Mouse (Mus musculus) lung, embryonic 15.5 days (tissue): ENCODE measurements around the gene Mchr1. TPM values are rescaled to one million over a fixed set of nuclear protein-coding genes. Genes with fewer than 3 reads are reported as not detected.

Experiments
- ATAC-seq: fragments of 200-750 bp; cut with Nextera tagmentation; 2 replicates; pipeline ENCODE4 v1.8.0; 2017; ENCODE audit warnings: moderate number of reproducible peaks, borderline replicate concordance; ENCODE audit not compliant: low FRiP score, low TSS enrichment; ENCODE audit errors: extremely low read depth
- H3K27ac ChIP-seq: fragments of 300-500 bp; sonication (generic); 2 replicates; pipeline ENCODE4 v1.5.1; 2015; ENCODE audit warnings: moderate library complexity, mild to moderate bottlenecking, inconsistent platforms
- H3K27me3 ChIP-seq: fragments of 300-500 bp; sonication (generic); 2 replicates; pipeline ENCODE4 v1.6.1; 2015; ENCODE audit warnings: inconsistent platforms
- H3K36me3 ChIP-seq: fragments of 300-500 bp; sonication (generic); 2 replicates; pipeline ENCODE4 v1.6.1; 2015; ENCODE audit warnings: inconsistent platforms
- H3K4me1 ChIP-seq: fragments of 300-500 bp; sonication (generic); 2 replicates; pipeline ENCODE4 v1.6.1; 2015; ENCODE audit warnings: inconsistent platforms
- H3K4me2 ChIP-seq: fragments of 300-500 bp; sonication (generic); 2 replicates; pipeline ENCODE4 v1.6.1; 2015; ENCODE audit warnings: inconsistent platforms, mild to moderate bottlenecking, moderate library complexity
- H3K4me3 ChIP-seq: fragments of 300-500 bp; sonication (generic); 2 replicates; pipeline ENCODE4 v1.5.1; 2015; ENCODE audit warnings: mild to moderate bottlenecking, inconsistent platforms
- H3K9ac ChIP-seq: fragments of 300-500 bp; sonication (generic); 2 replicates; pipeline ENCODE4 v1.6.1; 2015; ENCODE audit warnings: inconsistent platforms
- H3K9me3 ChIP-seq: fragments of 300-500 bp; sonication (generic); 2 replicates; pipeline ENCODE4 v1.6.1; 2016; ENCODE audit warnings: inconsistent platforms
- WGBS: fragments of 180-500 bp; shearing (Covaris S2); methylation state at CpG from one replicate; pipeline ENCODE4 v1.1.7; 2015; 5-methylcytosine and 5-hydroxymethylcytosine counted together
- polyA plus RNA-seq: library from polyadenylated mRNA; unstranded; fragments of >200 nt; fragmentation: Nextera tagmentation; extraction: Ambion mirVana; gene quantifications from 2 replicates; pipeline ENCODE4 v1.2.1, GENCODE M21; 2015

Gene Mchr1
- polyA plus RNA-seq = 1.1 TPM in 2 replicates

DNA sequence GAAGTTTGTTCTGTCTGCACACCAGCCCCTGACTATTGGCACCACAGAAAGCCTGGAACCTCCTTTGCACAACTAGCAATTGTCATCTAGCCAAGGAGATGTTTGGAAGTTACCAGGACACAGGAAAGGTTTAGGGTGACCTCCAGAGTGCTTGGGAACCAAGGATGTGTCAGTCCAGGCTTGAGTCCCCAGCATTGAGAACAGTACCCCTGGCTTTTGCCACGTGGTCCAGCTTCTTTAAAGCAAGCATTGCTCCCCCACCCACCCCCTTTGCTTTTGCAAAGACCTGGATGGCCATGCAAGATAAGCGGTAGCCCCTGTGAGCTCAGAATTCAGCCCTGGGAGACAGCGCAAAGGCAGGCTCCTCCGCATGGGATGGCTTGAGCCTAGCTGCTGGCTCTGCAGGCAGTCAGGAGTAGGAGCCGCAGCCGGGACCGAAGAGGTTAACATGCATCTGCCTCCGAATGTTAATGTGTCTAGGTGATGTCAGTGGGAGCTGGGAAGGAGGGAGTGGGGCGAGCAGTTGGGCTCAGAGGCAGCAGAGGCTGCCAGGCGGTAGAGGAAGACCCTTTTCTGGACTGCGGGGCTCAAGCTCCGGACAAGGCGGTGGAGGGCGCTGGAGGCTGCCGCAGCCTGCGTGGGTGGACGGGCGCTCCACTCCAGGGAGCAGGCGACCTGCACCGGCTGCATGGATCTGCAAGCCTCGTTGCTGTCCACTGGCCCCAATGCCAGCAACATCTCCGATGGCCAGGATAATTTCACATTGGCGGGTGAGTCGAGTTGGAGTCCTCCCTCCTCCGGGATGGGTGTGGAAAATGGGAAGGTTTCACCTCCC, at the start of gene Mchr1:
TSS of gene Mchr1 (plus strand) at position 414 of the 835 bp plus-strand sequence.
- Histone ChIP-seq H3K9ac (no peak within 1 kb of the TSS), H3K27ac (no peak within 1 kb of the TSS), H3K4me1 (peaks cover 7% of the 10 kb centered on the region), H3K9me3 (no peaks in the 10 kb centered on the region), H3K36me3 (no peaks in the 10 kb centered on the region), H3K4me3 (peak within 1 kb of the TSS; percentile 31), H3K27me3 (peaks cover 32% of the 10 kb centered on the region), H3K4me2 (peak within 1 kb of the TSS; percentile 55)
- 2% methylated on average over 25 of the region's 25 CpGs for WGBS
- peak; percentile 78; the same call in 1 of the 2 replicates for ATAC-seq

DNA sequence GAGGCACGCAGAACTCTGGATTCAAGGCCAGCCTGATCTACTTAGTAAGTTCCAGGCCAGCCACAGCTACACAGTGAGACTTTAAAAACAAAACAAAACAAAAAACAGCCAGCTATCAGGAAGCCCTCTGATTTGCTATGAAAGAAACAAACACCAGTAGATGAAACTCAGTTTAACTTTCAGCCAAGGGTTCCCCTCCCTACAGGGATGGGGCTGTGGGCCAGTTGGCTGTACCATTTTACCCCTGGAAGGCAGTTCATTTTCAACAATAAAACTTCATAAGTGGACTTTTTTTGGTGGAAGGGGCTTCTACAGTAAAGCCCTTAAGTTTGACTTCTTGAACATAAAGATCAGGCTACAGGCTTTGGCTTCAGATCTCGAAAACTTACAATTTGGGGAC, 46.2 kb upstream of the Mchr1 start:
- Histone ChIP-seq H3K27ac (no peak overlapping the region), H3K36me3 (no peaks in the 10 kb centered on the region), H3K4me2 (peak overlapping the region; percentile 87), H3K9ac (0 out of 2 replicates have a peak overlapping the region, but pooled peaks have one; percentile 26), H3K27me3 (no peaks in the 10 kb centered on the region), H3K4me3 (peak overlapping the region; percentile 71), H3K4me1 (peaks cover 42% of the 10 kb centered on the region), H3K9me3 (no peaks in the 10 kb centered on the region)
- ATAC-seq = no peak
- WGBS = 88% methylated on average over 2 of the region's 2 CpGs

DNA sequence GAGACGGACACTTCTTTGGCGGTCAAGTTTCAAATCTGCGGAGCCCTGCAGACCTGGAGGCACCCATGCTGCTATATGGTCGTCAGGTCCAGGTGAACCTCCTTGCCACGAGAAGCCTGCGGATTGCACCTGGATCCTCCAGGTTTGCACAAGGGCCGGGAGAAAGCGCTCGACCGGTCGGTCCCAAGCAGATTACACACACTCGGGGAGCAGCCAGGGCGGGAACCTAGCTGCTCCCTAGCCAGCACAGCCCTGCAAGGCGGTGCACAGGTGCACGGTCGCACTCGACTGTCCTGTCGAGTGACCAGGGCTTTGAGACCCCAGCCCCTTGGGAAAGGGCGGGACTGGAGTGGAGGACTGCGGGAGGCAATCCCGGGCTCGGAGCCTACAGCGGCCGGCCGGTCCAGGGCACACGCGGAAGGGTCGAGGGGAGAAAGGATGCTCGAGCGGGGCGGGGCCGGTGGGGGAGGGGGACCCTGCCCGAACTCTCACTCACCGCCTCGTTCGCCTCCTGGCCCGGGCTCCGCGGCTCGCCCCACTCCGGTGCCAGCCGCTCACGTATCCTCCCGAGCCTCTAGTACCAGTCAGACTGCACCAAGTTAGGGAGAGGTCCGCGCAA, 45.2 kb upstream of the Mchr1 start:
- peak overlapping the region; percentile 71 for H3K4me3 ChIP-seq
- H3K9me3 ChIP-seq = no peaks in the 10 kb centered on the region
- under 1% methylated on average over 46 of the region's 46 CpGs for WGBS
- peak overlapping the region; percentile 69 for H3K27ac ChIP-seq
- H3K27me3 ChIP-seq = no peaks in the 10 kb centered on the region
- H3K36me3 ChIP-seq = no peaks in the 10 kb centered on the region
- no peak; the same call in 1 of the 2 replicates for ATAC-seq
- H3K9ac ChIP-seq = peak overlapping the region; percentile 92
- peak overlapping the region; percentile 87 for H3K4me2 ChIP-seq
- peaks cover 42% of the 10 kb centered on the region for H3K4me1 ChIP-seq

DNA sequence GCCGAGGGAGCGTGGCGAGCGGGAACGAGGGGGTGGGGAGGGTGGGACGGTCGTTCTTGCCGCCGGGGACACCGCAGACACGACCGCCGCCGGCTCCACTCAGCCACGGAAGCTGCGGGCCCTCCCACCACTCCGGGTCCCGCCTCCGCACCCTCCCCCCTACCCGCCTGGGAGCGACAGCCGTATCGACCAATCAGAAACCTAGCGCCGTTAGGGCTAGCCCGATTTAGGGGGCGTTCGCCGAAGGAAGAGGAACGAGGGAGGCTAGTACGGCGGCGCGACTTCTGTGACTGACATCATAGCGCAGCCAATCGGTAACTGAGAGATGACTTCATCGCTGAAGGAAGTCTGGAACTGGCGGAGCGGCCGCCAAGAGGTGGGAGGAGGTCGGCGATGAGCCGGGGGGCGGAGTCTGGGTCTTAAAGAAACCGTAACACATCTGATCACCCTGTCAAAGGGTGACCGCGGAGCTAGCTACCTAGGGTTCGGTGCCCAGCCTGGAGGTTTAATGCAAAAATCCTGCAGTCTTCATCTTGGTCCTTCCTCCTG, 44.6 kb upstream of the Mchr1 start, which contains the start of gene Mrtfa:
TSS of gene Mrtfa (minus strand) at position 128 of the 549 bp plus-strand sequence.
- no peaks in the 10 kb centered on the region for H3K27me3 ChIP-seq
- peak; percentile 99 for ATAC-seq
- H3K4me1 ChIP-seq = peaks cover 39% of the 10 kb centered on the region
- no peaks in the 10 kb centered on the region for H3K9me3 ChIP-seq
- peak within 1 kb of the TSS; percentile 92 for H3K9ac ChIP-seq
- H3K4me2 ChIP-seq = peak within 1 kb of the TSS; percentile 87
- under 1% methylated on average over 44 of the region's 48 CpGs for WGBS
- no peaks in the 10 kb centered on the region for H3K36me3 ChIP-seq
- H3K4me3 ChIP-seq = peak within 1 kb of the TSS; percentile 71
- peak within 1 kb of the TSS; percentile 69 for H3K27ac ChIP-seq

DNA sequence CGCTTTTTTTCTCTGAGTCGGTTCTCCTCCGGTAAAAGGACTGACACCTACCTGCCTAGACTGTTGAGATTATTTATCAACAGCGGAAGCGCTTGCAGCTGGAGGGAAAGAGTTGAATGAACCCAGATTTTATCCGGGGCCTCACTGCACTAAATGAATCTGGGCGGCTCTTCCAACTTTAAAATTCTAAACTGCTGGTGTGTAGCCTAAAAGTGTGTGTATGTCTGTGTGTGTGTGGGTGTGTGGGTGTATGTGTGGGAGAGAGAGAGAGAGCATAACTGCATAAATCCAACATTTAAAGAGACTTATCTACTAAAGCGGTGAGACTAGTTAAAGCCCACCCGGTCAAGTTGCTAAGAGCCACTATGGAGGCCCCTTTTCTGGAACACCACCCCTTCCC, 44.0 kb upstream of the Mchr1 start:
- peak overlapping the region; percentile 71 for H3K4me3 ChIP-seq
- 19% methylated on average over 9 of the region's 9 CpGs for WGBS
- no peak for ATAC-seq
- H3K27ac ChIP-seq = peak overlapping the region; percentile 65
- peaks cover 33% of the 10 kb centered on the region for H3K4me1 ChIP-seq
- H3K4me2 ChIP-seq = peak overlapping the region; percentile 64
- no peaks in the 10 kb centered on the region for H3K27me3 ChIP-seq
- H3K36me3 ChIP-seq = no peaks in the 10 kb centered on the region
- no peaks in the 10 kb centered on the region for H3K9me3 ChIP-seq
- H3K9ac ChIP-seq = peak overlapping the region; percentile 61

DNA sequence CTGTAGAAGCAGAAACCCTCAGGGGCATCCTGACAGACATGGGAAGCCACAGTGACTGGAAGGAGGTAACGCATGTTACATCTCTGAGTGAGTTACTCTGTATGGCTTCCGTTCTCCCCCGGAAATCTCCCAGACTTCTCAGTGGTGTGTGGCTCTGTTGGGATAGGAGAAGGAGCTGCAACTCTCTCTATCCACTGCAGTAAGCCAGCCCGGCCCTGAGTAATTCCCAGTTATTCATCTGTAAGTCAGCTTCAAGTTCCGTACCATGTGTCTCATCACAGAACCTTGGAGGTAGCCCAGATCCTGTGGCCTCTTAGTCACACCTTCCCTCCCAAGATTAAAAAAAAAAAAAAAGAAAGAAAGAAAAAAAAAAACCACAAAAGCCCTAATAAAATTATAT, 43.0 kb upstream of the Mchr1 start:
- Histone ChIP-seq H3K36me3 (no peaks in the 10 kb centered on the region), H3K4me3 (no peak overlapping the region), H3K27ac (no peak overlapping the region), H3K27me3 (no peaks in the 10 kb centered on the region), H3K4me2 (no peak overlapping the region), H3K4me1 (peaks cover 26% of the 10 kb centered on the region), H3K9me3 (no peaks in the 10 kb centered on the region), H3K9ac (no peak overlapping the region)
- 83% methylated on average over 5 of the region's 5 CpGs for WGBS
- no peak for ATAC-seq

DNA sequence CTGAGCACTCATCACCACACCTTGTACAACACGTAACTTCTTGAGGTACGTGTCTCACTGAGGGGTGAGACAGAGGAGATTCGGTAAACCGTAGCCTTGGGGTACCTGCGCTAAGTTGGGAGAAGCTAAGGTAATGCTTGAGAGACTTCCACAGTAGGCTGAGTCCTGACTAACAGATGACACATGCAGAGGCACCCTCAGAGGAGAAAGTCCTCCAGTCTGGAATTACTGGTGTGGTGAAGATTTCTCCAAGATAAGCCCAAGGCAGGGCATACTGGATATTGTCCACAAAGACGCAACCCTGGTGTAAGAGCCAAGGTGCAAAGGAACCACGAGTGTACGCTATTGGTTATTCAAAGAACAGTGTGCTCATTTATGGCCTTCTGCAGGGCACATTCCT, 42.4 kb upstream of the Mchr1 start:
- WGBS = 90% methylated on average over 8 of the region's 8 CpGs
- Histone ChIP-seq H3K9ac (no peak overlapping the region), H3K4me3 (no peak overlapping the region), H3K4me1 (peaks cover 22% of the 10 kb centered on the region), H3K4me2 (no peak overlapping the region), H3K9me3 (no peaks in the 10 kb centered on the region), H3K27ac (no peak overlapping the region), H3K27me3 (no peaks in the 10 kb centered on the region), H3K36me3 (no peaks in the 10 kb centered on the region)
- ATAC-seq = no peak

DNA sequence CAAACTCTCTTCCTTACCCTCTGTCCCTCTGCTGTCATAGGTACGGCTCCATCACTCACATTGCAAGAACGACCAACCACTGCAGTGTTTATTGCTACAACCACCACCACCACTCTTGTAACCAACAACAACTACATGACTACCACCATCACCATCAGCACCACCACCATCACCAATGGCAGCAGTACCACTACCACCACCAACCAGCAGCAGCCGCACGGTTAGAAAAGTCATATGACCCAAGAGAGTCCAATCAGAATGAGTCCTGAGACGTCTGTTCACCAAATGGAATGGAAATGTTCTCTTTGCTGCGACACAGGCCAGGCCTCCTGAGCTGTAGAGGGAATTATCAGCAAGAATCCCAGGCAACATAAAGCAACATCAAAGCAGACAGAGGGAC, 40.5 kb upstream of the Mchr1 start:
- Histone ChIP-seq H3K4me3 (no peak overlapping the region), H3K36me3 (no peaks in the 10 kb centered on the region), H3K4me1 (peaks cover 3% of the 10 kb centered on the region; the same call in 1 of the 2 replicates), H3K27ac (no peak overlapping the region), H3K9me3 (no peaks in the 10 kb centered on the region), H3K4me2 (no peak overlapping the region), H3K27me3 (no peaks in the 10 kb centered on the region), H3K9ac (no peak overlapping the region)
- ATAC-seq = no peak
- WGBS = 87% methylated on average over 6 of the region's 6 CpGs

DNA sequence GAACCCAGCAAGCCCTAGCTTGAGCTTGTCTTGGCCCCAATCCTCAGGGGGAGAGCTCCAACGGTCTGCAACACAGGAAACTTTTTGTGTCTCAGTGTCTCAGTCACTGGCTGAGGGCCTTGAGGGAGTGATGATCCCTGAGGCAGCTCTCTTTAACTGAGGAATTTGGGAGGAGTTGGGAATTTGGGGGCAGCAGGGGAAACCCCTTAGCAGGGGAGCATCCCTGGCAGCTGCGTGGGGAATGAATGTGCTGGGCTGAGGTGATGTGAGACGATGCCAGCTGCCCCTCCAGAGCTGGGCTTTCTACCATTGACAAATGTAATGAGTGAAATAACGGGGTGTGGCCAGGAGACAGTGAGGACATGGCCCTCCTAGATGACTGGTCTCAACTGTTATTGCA, 39.9 kb upstream of the Mchr1 start:
- no peaks in the 10 kb centered on the region for H3K36me3 ChIP-seq

DNA sequence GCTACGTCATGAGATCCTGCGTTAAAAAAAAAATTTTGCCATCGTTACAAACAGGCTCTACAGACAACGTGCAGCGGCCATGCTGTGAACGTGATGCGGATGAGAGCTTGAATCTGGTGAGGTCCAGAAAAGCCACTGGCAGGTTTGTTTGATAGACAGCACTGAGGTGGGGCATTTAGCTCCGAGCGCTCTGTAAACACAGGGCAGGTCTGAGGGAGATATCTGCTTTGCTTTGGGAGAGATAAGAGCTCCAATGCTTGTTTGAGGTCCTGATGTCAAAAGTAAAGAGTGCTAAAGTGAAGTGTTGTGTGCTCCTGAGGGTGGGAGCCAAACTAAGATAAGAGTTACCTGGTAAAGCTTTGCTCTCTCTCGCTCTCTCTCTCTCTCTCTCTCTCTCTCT, 38.1 kb upstream of the Mchr1 start:
- 49% methylated on average over 10 of the region's 10 CpGs for WGBS
- Histone ChIP-seq H3K27ac (no peak overlapping the region), H3K9me3 (no peaks in the 10 kb centered on the region), H3K4me2 (no peak overlapping the region), H3K9ac (no peak overlapping the region), H3K27me3 (no peaks in the 10 kb centered on the region), H3K4me1 (no peaks in the 10 kb centered on the region; the same call in 1 of the 2 replicates), H3K4me3 (no peak overlapping the region), H3K36me3 (no peaks in the 10 kb centered on the region)
- ATAC-seq = no peak

More for the DNA sequence above, 39.9 kb upstream of the Mchr1 start:
- 46% methylated on average over 4 of the region's 4 CpGs for WGBS
- Histone ChIP-seq H3K27me3 (no peaks in the 10 kb centered on the region), H3K27ac (no peak overlapping the region), H3K9ac (no peak overlapping the region), H3K4me1 (peaks cover 3% of the 10 kb centered on the region; the same call in 1 of the 2 replicates), H3K9me3 (no peaks in the 10 kb centered on the region), H3K4me2 (no peak overlapping the region), H3K4me3 (no peak overlapping the region)
- no peak for ATAC-seq

DNA sequence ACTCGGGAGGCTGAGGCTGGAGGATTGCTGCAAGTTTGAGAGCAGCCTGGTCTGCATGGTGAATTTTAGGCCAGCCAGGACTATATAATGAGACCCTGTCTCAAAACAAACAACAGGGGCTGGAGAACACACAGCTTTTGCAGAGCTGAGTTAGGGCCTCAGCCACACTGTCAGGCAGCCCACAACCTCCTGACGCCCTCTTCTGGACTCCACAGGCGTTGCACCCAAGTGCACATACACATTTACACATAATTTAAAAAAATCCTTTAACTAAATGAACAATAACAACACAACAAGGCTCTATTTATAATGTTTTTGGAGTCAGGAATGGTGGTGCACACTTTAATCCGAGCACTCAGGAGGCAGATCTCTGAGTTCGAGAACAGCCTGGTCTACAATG, 36.9 kb upstream of the Mchr1 start:
- ATAC-seq = no peak
- Histone ChIP-seq H3K27me3 (no peaks in the 10 kb centered on the region), H3K9me3 (no peaks in the 10 kb centered on the region), H3K27ac (no peak overlapping the region), H3K4me2 (no peak overlapping the region), H3K36me3 (no peaks in the 10 kb centered on the region), H3K9ac (no peak overlapping the region), H3K4me3 (no peak overlapping the region), H3K4me1 (no peaks in the 10 kb centered on the region; the same call in 1 of the 2 replicates)
- 95% methylated on average over 5 of the region's 5 CpGs for WGBS
